8 mouse cellular contexts compared by ENCODE assay signal in genomic region chr10:80700732-80701131, GRCm38 (mm10). TPM values are rescaled to one million over a fixed set of nuclear protein-coding genes. Genes with fewer than 3 reads are reported as not detected.
DNase-seq lines count a peak whose midpoint lies in the region; ATAC-seq and TF ChIP-seq lines count a peak whose summit lies in the region.

No protein-coding gene starts in this region.

- H3ac ChIP-seq in myocyte (ENCODE audit: control insufficient read depth, insufficient read length) = no peak overlapping the region

- no peak for TF ChIP-seq POLR2A in myocyte (IDR thresholded peaks at IDR 0.05; ENCODE audit: insufficient read length, low read depth)

- H3K4me3 ChIP-seq in hindbrain, embryonic 16.5 days (ENCODE audit: low read length) = peak overlapping the region; percentile 61
- H3K4me3 ChIP-seq in myocyte = peak overlapping the region; percentile 60

- DNase-seq in kidney, adult 9 months = peak; percentile 17
- no peak for DNase-seq in kidney, adult 8-10 months
- DNase-seq in Muller cell, postnatal 12 days (ENCODE audit: inconsistent ontology term) = peak; percentile 7
- no peak for DNase-seq in ovary, postnatal 10 days (ENCODE audit: low spot score)
- DNase-seq in adrenal gland, postnatal 14 days = no peak

- H3K79me2 ChIP-seq in myocyte (ENCODE audit: control insufficient read depth, insufficient read depth) = peaks cover 26% of the 10 kb centered on the region

- no peak for ATAC-seq in hindbrain, embryonic 16.5 days
- ATAC-seq in frontal cortex, adult (ENCODE audit: low TSS enrichment) = no peak

- H3K9me3 ChIP-seq in hindbrain, embryonic 16.5 days (ENCODE audit: control insufficient read depth, low read length) = no peaks in the 10 kb centered on the region

- H3K4me2 ChIP-seq in hindbrain, embryonic 16.5 days (ENCODE audit: low read length) = peak overlapping the region; percentile 84
- peak overlapping the region; percentile 71 for H3K4me2 ChIP-seq in myocyte (ENCODE audit: low read depth)

- H3K27me3 ChIP-seq in hindbrain, embryonic 16.5 days (replicated peaks; ENCODE audit: control insufficient read depth, insufficient read depth, low read length) = no peaks in the 10 kb centered on the region
- H3K27me3 ChIP-seq in myocyte (ENCODE audit: control insufficient read depth, insufficient read depth, insufficient read length) = no peaks in the 10 kb centered on the region

- 50% methylated on average over 4 of the region's 4 CpGs for WGBS in hindbrain, embryonic 16.5 days

- H3K4me1 ChIP-seq in hindbrain, embryonic 16.5 days (ENCODE audit: control insufficient read depth, insufficient read depth, low read depth, low read length) = peaks cover 40% of the 10 kb centered on the region

- H3K9ac ChIP-seq in hindbrain, embryonic 16.5 days (ENCODE audit: low read depth, low read length) = no peak overlapping the region

- H3K36me3 ChIP-seq in hindbrain, embryonic 16.5 days (ENCODE audit: control insufficient read depth, insufficient read depth, low read length) = no peaks in the 10 kb centered on the region
- H3K36me3 ChIP-seq in myocyte (ENCODE audit: control insufficient read depth, insufficient read depth) = peaks cover 4% of the 10 kb centered on the region

- H3K27ac ChIP-seq in hindbrain, embryonic 16.5 days (ENCODE audit: low read depth, low read length) = no peak overlapping the region

TF ChIP-seq in myocyte, 11 proteins besides CTCF, POLR2A, EP300 and RAD21:
- TF ChIP-seq TCF12 (IDR thresholded peaks at IDR 0.05; ENCODE audit: insufficient read depth, poor library complexity, severe bottlenecking) (no peak), MAX (IDR thresholded peaks at IDR 0.05; ENCODE audit: low read depth) (no peak), E2F4 (IDR thresholded peaks at IDR 0.05; ENCODE audit: insufficient read depth) (no peak), REST (IDR thresholded peaks at IDR 0.05; ENCODE audit: insufficient read depth, insufficient read length) (no peak), TCF3 (IDR thresholded peaks at IDR 0.05; ENCODE audit: insufficient read length, low read depth) (no peak), MYOG (IDR thresholded peaks at IDR 0.05; ENCODE audit: control insufficient read depth in 1 of 3, insufficient read depth in 1 of 3, insufficient read length in 2 of 3, low read depth in 2 of 3) (no peak), USF1 (IDR thresholded peaks at IDR 0.05; ENCODE audit: low read depth) (no peak), SRF (IDR thresholded peaks at IDR 0.05; ENCODE audit: control insufficient read depth, insufficient read length, low read depth) (no peak), CEBPB (IDR thresholded peaks at IDR 0.05; ENCODE audit: insufficient read depth, poor library complexity, severe bottlenecking) (no peak), MYOD1 (IDR thresholded peaks at IDR 0.05; ENCODE audit: control insufficient read depth in 1 of 3, insufficient read length in 2 of 3, low read depth in 2 of 3) (no peak), POLR2AphosphoS2 (IDR thresholded peaks at IDR 0.05; ENCODE audit: insufficient read length, low read depth) (no peak)

RNA-seq across cellular contexts. Expression of gene Mob3a, which starts 1.0 kb away (rescaled TPM):
- polyA plus RNA-seq in hindbrain, embryonic 16.5 days (2015; fragmentation: Nextera tagmentation; extraction: Ambion mirVana) = 56.9 and 59.5 TPM in 2 replicates
- 25.1 TPM for polyA plus RNA-seq in myocyte (2012; fragmentation: generic; extraction: Trizol)
- 12.8 and 24.1 TPM in 2 replicates for total RNA-seq in adrenal gland, postnatal 14 days (2021)

RNA-seq across cellular contexts. Expression of gene Izumo4, which starts 1.3 kb away (rescaled TPM):
- polyA plus RNA-seq in hindbrain, embryonic 16.5 days (2015; fragmentation: Nextera tagmentation; extraction: Ambion mirVana) = 43.7 and 50.4 TPM in 2 replicates
- polyA plus RNA-seq in myocyte (2012; fragmentation: generic; extraction: Trizol) = 1.9 TPM
- total RNA-seq in adrenal gland, postnatal 14 days (2021) = 12.1 and 12.6 TPM in 2 replicates

RNA-seq across cellular contexts. Expression of gene Mknk2, which starts 22.8 kb away (rescaled TPM):
- polyA plus RNA-seq in hindbrain, embryonic 16.5 days (2015; fragmentation: Nextera tagmentation; extraction: Ambion mirVana) = 35.6 and 55.7 TPM in 2 replicates
- 119 TPM for polyA plus RNA-seq in myocyte (2012; fragmentation: generic; extraction: Trizol)
- 224 and 226 TPM in 2 replicates for total RNA-seq in adrenal gland, postnatal 14 days (2021)

RNA-seq across cellular contexts. Expression of gene Ap3d1, which starts 41.3 kb away (rescaled TPM):
- polyA plus RNA-seq in hindbrain, embryonic 16.5 days (2015; fragmentation: Nextera tagmentation; extraction: Ambion mirVana) = 102 and 105 TPM in 2 replicates
- polyA plus RNA-seq in myocyte (2012; fragmentation: generic; extraction: Trizol) = 68.0 TPM
- 80.3 and 85.6 TPM in 2 replicates for total RNA-seq in adrenal gland, postnatal 14 days (2021)

RNA-seq across cellular contexts. Expression of gene Btbd2, which starts 43.9 kb away (rescaled TPM):
- 21.2 and 83.2 TPM in 2 replicates for polyA plus RNA-seq in hindbrain, embryonic 16.5 days (2015; fragmentation: Nextera tagmentation; extraction: Ambion mirVana)
- 55.9 TPM for polyA plus RNA-seq in myocyte (2012; fragmentation: generic; extraction: Trizol)
- total RNA-seq in adrenal gland, postnatal 14 days (2021) = 53.5 and 58.0 TPM in 2 replicates

Comparison
In these comparisons a context has a peak if more than half of its experiments do, and no peak if none do; other contexts are left out.
1. DNase-seq: peak in kidney, adult 9 months (single experiment) and Muller cell, postnatal 12 days (single experiment); none in kidney, adult 8-10 months (0 of 2), ovary, postnatal 10 days (single experiment) and adrenal gland, postnatal 14 days (single experiment).
2. RNA of gene Izumo4, which starts 1.3 kb away (polyA plus RNA-seq): 43.7 to 50.4 TPM in hindbrain, embryonic 16.5 days; 1.9 TPM in myocyte (single experiment); every median in the first group is over 10 times any median in the second.